Mouse (Mus musculus) cerebellum, adult 2 months (tissue): Measurements from ENCODE around the gene Rpl35a. TPM values are rescaled to one million over a fixed set of nuclear protein-coding genes. Genes with fewer than 3 reads are reported as not detected.
"Not testable (repeated sequence)": the region's sequence is repeated elsewhere in the genome, so short reads cannot be mapped to it uniquely, and the experiment has no call there.

ENCODE experiments used
- DNase-seq, 2 experiments: peaks; one replicate each; pipeline ENCODE4 v3.0.0; 2021
- H3K27ac ChIP-seq: fragments of 200-500 bp; 2 replicates; pipeline ENCODE4 v1.5.1; 2012; ENCODE audit warnings: low read length, control low read depth, inconsistent platforms; ENCODE audit not compliant: insufficient read depth
- H3K27me3 ChIP-seq: fragments of 200-500 bp; 2 replicates; pipeline ENCODE4 v1.6.1; 2012; ENCODE audit warnings: inconsistent platforms, mild to moderate bottlenecking, low read length, moderate library complexity; ENCODE audit not compliant: control insufficient read depth, insufficient read depth
- H3K4me1 ChIP-seq: fragments of 200-500 bp; 2 replicates; pipeline ENCODE4 v1.6.1; 2011; ENCODE audit warnings: low read length; ENCODE audit not compliant: control insufficient read depth, insufficient read depth
- H3K4me3 ChIP-seq: fragments of 200-500 bp; replicated peaks from 2 replicates; pipeline ENCODE3; 2011; ENCODE audit warnings: mild to moderate bottlenecking, low read depth, low read length, control low read depth; ENCODE audit not compliant: insufficient read depth
- CTCF ChIP-seq: fragments of 200-500 bp; IDR thresholded peaks from 2 replicates; pipeline ENCODE4 v1.5.1; 2011; ENCODE audit warnings: low read depth, mild to moderate bottlenecking, control low read depth, low read length, moderate library complexity, borderline replicate concordance; ENCODE audit not compliant: insufficient read depth
- POLR2A ChIP-seq: fragments of 200-500 bp; IDR thresholded peaks from 2 replicates; pipeline ENCODE4 v1.6.1; 2011; ENCODE audit warnings: low read length, control low read depth, borderline replicate concordance; ENCODE audit not compliant: insufficient read depth
- WGBS: fragments of 180-500 bp; shearing (Covaris S2); methylation state at CpG from one replicate; pipeline ENCODE4 v1.1.7; 2018; 5-methylcytosine and 5-hydroxymethylcytosine counted together
- polyA plus RNA-seq: library from polyadenylated mRNA; depleted of rRNA; stranded (reverse); fragments of >200 nt; gene quantifications from 2 replicates; pipeline ENCODE4 v1.2.3, GENCODE M21; 2012

Gene Rpl35a
- polyA plus RNA-seq, 1 experiment, result 665 TPM

DNA sequence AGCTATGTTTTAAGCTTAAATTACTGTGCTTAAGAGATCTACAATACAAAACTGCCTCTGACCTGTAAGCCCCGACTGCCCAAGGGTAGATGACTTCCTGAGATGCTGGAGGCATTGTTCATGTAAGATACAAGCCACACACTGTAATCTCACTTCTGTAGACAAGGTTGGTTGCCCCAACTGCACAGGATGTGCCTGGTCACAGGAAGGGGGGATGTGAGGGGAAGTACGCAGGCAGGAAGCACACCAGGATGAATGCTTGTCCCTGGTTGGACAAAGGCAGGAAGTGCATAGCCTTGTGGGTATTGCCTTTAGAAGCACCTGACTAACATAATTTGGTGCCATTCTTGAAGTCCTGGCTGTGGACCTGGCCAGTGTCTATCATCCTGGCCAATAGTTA is 13.0 kb upstream of the Rpl35a start:
- Histone ChIP-seq H3K4me3 (no peak overlapping the region), H3K4me1 (no peaks in the 10 kb centered on the region), H3K27me3 (no peaks in the 10 kb centered on the region), H3K27ac (no peak overlapping the region)
- TF ChIP-seq POLR2A, result no peak
- no peak for TF ChIP-seq CTCF
- 83% methylated on average over 2 of the region's 2 CpGs for WGBS
- DNase-seq, result no peak

DNA sequence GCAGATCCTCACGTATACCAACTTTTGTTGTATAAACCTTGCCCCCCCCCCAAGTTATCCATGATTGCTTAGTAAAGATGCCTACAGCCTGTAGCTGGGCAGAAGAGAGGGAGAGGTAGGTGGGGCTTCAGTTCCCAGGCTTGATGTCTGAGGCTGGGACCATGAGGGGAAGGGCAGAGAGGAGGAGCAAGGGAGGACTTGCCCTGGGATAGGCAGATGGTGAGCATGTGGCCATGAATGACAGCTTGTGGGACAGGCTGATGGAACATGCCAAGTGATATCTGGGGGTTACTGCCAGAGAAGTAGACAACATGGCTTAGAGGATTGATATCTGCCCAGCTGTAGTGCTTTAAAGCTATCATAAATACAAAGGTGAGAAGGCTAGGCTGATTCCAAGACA is 8.2 kb upstream of the Rpl35a start:
- Histone ChIP-seq H3K27ac (no peak overlapping the region), H3K4me1 (no peaks in the 10 kb centered on the region), H3K27me3 (no peaks in the 10 kb centered on the region), H3K4me3 (no peak overlapping the region)
- WGBS, result 93% methylated on average over 1 of the region's 1 CpGs
- TF ChIP-seq POLR2A (no peak), CTCF (no peak)
- no peak for DNase-seq

DNA sequence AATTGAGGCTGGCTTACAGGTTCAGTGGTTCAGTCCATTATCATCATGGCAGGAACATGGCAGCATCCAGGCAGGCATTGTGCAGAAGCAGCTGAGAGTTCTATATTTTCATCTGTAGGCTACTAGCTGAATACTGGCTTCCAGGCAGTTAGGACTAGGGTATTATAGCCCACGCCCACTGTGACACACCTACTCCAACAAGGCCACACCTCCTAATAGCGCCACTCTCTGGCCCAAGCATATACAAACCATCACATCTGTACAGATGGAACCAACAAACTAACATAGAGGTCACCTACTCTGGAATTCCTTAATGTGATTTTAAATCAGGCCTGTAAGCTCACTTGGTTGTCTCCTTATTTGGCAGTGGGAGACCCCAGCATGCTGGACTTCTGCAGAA is 7.6 kb upstream of the Rpl35a start:
- H3K27ac ChIP-seq, result no peak overlapping the region
- no peak for TF ChIP-seq POLR2A
- TF ChIP-seq CTCF, result no peak
- DNase-seq, result no peak
- H3K4me3 ChIP-seq, result no peak overlapping the region
- H3K27me3 ChIP-seq, result no peaks in the 10 kb centered on the region
- 80% methylated on average over 2 of the region's 2 CpGs for WGBS
- no peaks in the 10 kb centered on the region for H3K4me1 ChIP-seq

DNA sequence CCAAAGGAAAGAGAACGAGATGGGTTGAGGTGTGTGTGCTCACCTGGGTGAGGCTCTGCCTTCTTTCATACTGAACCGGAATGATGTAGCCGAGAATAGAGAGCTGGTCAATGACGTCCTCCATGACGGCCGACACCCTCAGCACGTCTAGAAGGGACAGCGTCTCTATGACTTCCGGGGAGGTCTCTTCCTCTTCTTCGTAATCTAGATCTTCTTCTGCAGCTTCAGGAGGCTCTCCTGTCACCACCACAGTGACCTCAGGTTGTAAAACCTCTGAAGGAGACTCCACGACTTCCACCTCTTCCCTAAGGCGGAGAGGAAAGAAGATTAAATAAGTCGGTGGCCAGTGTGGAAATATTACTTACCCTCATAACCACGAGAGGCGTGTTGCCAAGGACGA is 6.4 kb upstream of the Rpl35a start:
- Histone ChIP-seq H3K4me3 (no peak overlapping the region), H3K4me1 (no peaks in the 10 kb centered on the region), H3K27me3 (no peaks in the 10 kb centered on the region), H3K27ac (no peak overlapping the region)
- DNase-seq, result no peak
- TF ChIP-seq CTCF (no peak), POLR2A (no peak)
- 91% methylated on average over 16 of the region's 16 CpGs for WGBS

DNA sequence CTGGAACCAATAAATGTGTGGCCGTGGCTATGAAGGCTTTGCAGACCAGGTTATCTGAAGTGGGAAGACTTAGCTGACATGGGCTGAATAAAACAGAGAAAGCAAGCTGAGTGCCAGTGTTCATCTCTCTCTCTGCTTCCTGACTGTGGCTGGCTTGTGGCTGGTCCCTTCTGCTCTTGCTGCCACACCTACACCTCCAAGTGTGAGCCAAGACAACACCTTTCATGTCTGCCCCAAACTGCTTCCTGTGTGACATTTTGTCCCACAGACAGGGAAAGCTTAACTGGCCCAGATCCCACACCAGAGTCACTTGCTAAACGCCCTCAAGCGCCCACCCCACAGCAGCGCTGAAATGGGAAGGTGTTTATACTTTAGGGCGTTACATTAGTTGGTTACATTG is 3.1 kb upstream of the Rpl35a start:
- no peak for DNase-seq
- TF ChIP-seq POLR2A, result no peak
- TF ChIP-seq CTCF, result no peak
- 74% methylated on average over 5 of the region's 5 CpGs for WGBS
- no peaks in the 10 kb centered on the region for H3K27me3 ChIP-seq
- peaks cover 4% of the 10 kb centered on the region; the same call in 1 of the 2 replicates for H3K4me1 ChIP-seq
- no peak overlapping the region for H3K4me3 ChIP-seq
- H3K27ac ChIP-seq, result no peak overlapping the region

DNA sequence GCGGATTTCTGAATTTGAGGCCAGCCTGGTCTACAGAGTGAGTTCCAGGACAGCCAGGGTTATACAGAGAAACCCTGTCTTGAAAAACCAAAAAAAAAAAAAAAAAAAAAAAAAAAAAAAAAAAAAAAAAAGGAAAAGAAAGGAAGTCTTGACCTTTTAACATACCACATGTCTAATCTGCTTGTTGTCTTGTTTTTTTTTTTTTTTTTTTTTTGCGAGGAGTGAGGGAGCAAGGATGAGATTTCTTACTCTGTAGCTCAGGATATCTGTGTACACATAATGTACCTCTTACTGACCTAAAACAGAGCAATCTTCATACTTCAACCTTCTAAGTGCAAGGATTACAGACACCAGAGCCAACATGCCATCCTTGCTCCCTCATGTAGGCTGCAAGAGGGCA is 1.3 kb upstream of the Rpl35a start:
- not testable (repeated sequence) for H3K4me1 ChIP-seq, H3K27me3 ChIP-seq, DNase-seq, H3K27ac ChIP-seq, H3K4me3 ChIP-seq
- WGBS, result 85% methylated on average over 2 of the region's 2 CpGs

DNA sequence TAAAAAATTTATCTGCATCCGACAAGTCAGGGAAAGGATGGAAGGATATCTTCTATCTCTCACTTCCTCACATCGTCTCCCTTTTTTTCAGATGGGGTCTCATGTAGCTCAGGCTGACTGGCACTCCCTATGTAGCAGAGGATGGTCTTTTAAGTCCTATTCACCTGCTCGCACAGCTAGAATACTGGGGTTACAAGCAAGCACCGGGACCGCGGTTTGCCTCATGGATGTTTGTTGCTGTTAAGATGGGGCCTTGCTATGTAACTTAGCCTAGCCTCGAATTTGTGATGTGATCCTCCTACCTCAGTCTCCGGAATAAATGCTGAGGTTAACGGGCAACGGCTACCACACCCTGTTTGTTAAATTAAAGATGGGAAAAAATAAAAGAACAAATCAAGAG is 598 bp upstream of the Rpl35a start:
- Histone ChIP-seq H3K27me3 (no peaks in the 10 kb centered on the region), H3K4me3 (peak overlapping the region; percentile 53), H3K4me1 (peaks cover 5% of the 10 kb centered on the region; the same call in 1 of the 2 replicates), H3K27ac (no peak overlapping the region)
- TF ChIP-seq CTCF (no peak), POLR2A (no peak)
- DNase-seq, result peak in 1 of 2 experiments; percentile 30
- WGBS, result 11% methylated on average over 10 of the region's 10 CpGs

DNA sequence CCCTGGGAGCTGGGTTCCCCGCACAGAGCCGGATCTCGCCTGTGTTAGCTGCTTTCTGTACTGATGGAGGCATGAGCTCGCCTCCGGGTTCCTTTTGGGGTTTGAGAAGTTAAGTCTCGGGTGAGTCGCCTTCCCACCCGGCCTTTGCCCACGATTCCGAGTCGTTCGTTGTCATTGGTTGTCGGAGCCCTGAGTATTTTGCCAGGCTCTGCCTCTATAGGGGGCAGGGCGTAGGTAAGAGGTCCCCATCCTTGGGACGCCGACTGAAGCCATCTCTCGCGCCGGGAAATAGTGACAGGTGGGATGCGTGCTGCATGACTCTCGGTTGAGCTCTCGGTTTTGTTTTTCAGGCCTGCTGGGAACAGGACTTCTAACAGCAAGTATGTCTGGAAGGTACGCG is 533 bp downstream of the Rpl35a start:
- no peaks in the 10 kb centered on the region for H3K27me3 ChIP-seq
- H3K27ac ChIP-seq, result peak overlapping the region; percentile 93; the same call in 1 of the 2 replicates
- peak overlapping the region; percentile 70 for H3K4me3 ChIP-seq
- DNase-seq, result no peak
- H3K4me1 ChIP-seq, result peaks cover 5% of the 10 kb centered on the region; the same call in 1 of the 2 replicates
- 0% methylated on average over 24 of the region's 24 CpGs for WGBS
- TF ChIP-seq POLR2A, result no peak

DNA sequence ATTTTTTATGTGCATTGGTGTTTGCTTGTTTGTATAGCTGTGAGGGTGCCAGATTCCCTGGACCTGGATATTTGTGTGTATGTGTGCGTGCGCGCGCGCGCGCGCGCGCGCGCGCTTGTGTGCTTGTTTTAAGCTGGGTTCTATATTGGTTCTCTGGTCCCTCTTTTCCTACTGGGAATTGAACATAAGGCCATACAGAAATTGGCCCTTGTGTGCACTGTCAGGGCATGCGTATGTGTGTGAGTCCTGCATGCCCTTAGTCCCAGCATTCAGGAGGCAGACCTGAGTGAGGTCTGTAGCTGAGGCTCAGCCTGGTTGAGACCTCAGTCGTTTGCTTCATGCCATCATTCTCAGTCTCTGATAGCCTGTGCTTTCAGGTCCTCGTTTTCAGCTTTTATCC is 1.8 kb downstream of the Rpl35a start:
- WGBS, result 91% methylated on average over 16 of the region's 16 CpGs
- no peak for TF ChIP-seq POLR2A
- TF ChIP-seq CTCF, result no peak

DNA sequence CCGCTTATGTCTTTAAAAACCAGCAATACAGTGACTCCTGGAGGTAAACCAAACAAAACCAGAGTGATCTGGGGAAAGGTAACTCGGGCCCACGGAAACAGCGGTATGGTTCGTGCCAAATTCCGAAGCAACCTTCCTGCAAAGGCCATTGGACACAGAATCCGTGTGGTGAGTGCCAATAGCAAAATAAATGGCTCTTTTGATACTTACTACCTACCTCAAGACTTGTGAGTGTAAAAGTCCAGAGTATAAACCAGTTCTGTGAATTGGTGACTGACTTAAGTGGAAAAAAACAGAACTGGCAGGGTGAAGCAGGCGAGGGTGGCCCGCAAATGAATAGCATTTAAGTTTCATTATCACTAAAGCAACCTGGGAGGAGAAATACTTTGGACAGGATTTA is 2.4 kb downstream of the Rpl35a start:
- not testable (repeated sequence) for H3K27me3 ChIP-seq, H3K4me3 ChIP-seq, H3K4me1 ChIP-seq, H3K27ac ChIP-seq, DNase-seq
- 77% methylated on average over 9 of the region's 9 CpGs for WGBS

More for the DNA sequence above, 1.8 kb downstream of the Rpl35a start:
- Histone ChIP-seq H3K27ac (no peak overlapping the region), H3K4me1 (peaks cover 5% of the 10 kb centered on the region; the same call in 1 of the 2 replicates), H3K4me3 (peak overlapping the region; percentile 28), H3K27me3 (no peaks in the 10 kb centered on the region)
- no peak for DNase-seq
